Mouse (Mus musculus) layer of hippocampus, adult 2 months (tissue): ENCODE results near the gene Ndufb2. TPM values are rescaled to one million over a fixed set of nuclear protein-coding genes. Genes with fewer than 3 reads are reported as not detected.

Experiments
- DNase-seq, 2 experiments: peaks; one replicate each; pipeline ENCODE4 v3.0.0; 2022; ENCODE audit warnings: low spot score in 2 of 2
- H3K27ac ChIP-seq: fragments of 200-600 bp; 2 replicates; pipeline ENCODE4 v1.8.1; 2022
- H3K4me3 ChIP-seq: fragments of 200-600 bp; 2 replicates; pipeline ENCODE4 v1.8.1; 2022; ENCODE audit warnings: mild to moderate bottlenecking
- CTCF ChIP-seq: fragments of 200-600 bp; conservative IDR thresholded peaks from 2 replicates; pipeline ENCODE4 v1.8.1; 2022; ENCODE audit warnings: antibody characterized with exemption, mild to moderate bottlenecking, moderate library complexity
- total RNA-seq, 2 experiments: library from RNA; stranded (reverse); gene quantifications; 2 replicates each; pipeline ENCODE4 v1.2.3; 2021

Ndufb2 gene
- total RNA-seq, 2 experiments from 2014 or later, result 167 to 192 TPM

GRCm38 (mm10) chr6:39600851-39601250, 8.5 kb downstream of the Ndufb2 start:
- no peak for DNase-seq
- TF ChIP-seq CTCF, result no peak
- no peak overlapping the region for H3K27ac ChIP-seq
- H3K4me3 ChIP-seq, result no peak overlapping the region

GRCm38 (mm10) chr6:39601828-39602227, 9.5 kb downstream of the Ndufb2 start:
- DNase-seq, result no peak

GRCm38 (mm10) chr6:39604565-39604964, 12.2 kb downstream of the Ndufb2 start:
- Histone ChIP-seq H3K27ac (peak overlapping the region; percentile 83), H3K4me3 (no peak overlapping the region)
- DNase-seq, result peak; percentile 53 to 58
- TF ChIP-seq CTCF, result no peak

More at GRCm38 (mm10) chr6:39601828-39602227, 9.5 kb downstream of the Ndufb2 start:
- Histone ChIP-seq H3K4me3 (no peak overlapping the region), H3K27ac (0 out of 2 replicates have a peak overlapping the region, but pooled peaks have one; percentile 37)
- TF ChIP-seq CTCF, result 0 out of 2 replicates have a peak, but pooled peaks have one; percentile 9

GRCm38 (mm10) chr6:39606056-39606455, 13.7 kb downstream of the Ndufb2 start:
- DNase-seq, result no peak
- no peak for TF ChIP-seq CTCF
- peak overlapping the region; percentile 83 for H3K27ac ChIP-seq
- H3K4me3 ChIP-seq, result no peak overlapping the region

GRCm38 (mm10) chr6:39606862-39607261, 14.5 kb downstream of the Ndufb2 start:
- Histone ChIP-seq H3K4me3 (no peak overlapping the region), H3K27ac (peak overlapping the region; percentile 83; the same call in 1 of the 2 replicates)
- no peak for TF ChIP-seq CTCF
- no peak for DNase-seq

- TF ChIP-seq CTCF, result no peak
- no peak for DNase-seq
- Histone ChIP-seq H3K27ac (no peak overlapping the region), H3K4me3 (no peak overlapping the region)
Measured at GRCm38 (mm10) chr6:39607365-39607764, 15.0 kb downstream of the Ndufb2 start.

GRCm38 (mm10) chr6:39610207-39610606, 17.8 kb downstream of the Ndufb2 start:
- DNase-seq, result no peak
- Histone ChIP-seq H3K4me3 (no peak overlapping the region), H3K27ac (no peak overlapping the region)
- TF ChIP-seq CTCF, result peak; percentile 70

GRCm38 (mm10) chr6:39611296-39611695, 18.9 kb downstream of the Ndufb2 start:
- Histone ChIP-seq H3K27ac (no peak overlapping the region), H3K4me3 (no peak overlapping the region)
- no peak for TF ChIP-seq CTCF
- DNase-seq, result no peak

Other genes starting within 250 kb of the Ndufb2 start
- gene Slc37a3, start 214.9 kb upstream of the Ndufb2 start, total RNA-seq, result 10 to 100 TPM; 67.6 to 75.5 TPM
- not detected for gene Rab19, start 211.4 kb upstream of the Ndufb2 start, total RNA-seq
- gene Mkrn1, start 172.1 kb upstream of the Ndufb2 start, total RNA-seq, result 100 to 1,000 TPM; 116 to 119 TPM
- 10 to 100 TPM; 37.0 to 38.2 TPM for gene Dennd2a, start 34.7 kb upstream of the Ndufb2 start, total RNA-seq
- 10 to 100 TPM; 27.5 to 32.0 TPM for gene Adck2, start 18.7 kb upstream of the Ndufb2 start, total RNA-seq
- not detected for gene Gm42420, start 6.8 kb upstream of the Ndufb2 start, total RNA-seq
- 100 to 1,000 TPM; 128 to 129 TPM for gene Braf, start 132.9 kb downstream of the Ndufb2 start, total RNA-seq
- 100 to 1,000 TPM; 103 to 118 TPM for gene Mrps33, start 218.4 kb downstream of the Ndufb2 start, total RNA-seq